Mouse (Mus musculus) thymus, adult 2 months (tissue): ENCODE data around the gene Cnr2.

Experiments
- CTCF ChIP-seq: fragments of 200-500 bp; IDR thresholded peaks from 2 replicates; pipeline ENCODE4 v1.5.1; 2012; ENCODE audit warnings: mild to moderate bottlenecking, control low read depth, low read length, moderate library complexity, borderline replicate concordance; ENCODE audit not compliant: control insufficient read depth, poor library complexity, insufficient read depth; ENCODE audit errors: extremely low read depth
- POLR2A ChIP-seq: fragments of 200-500 bp; IDR thresholded peaks from 2 replicates; pipeline ENCODE4 v1.6.1; 2012; ENCODE audit warnings: mild to moderate bottlenecking, low read length, control low read depth, moderate library complexity; ENCODE audit not compliant: control insufficient read depth, poor library complexity, insufficient read depth; ENCODE audit errors: extremely low read depth

GRCm38 (mm10) chr4:135900008-135900407 is 4.8 kb downstream of the Cnr2 start:
- TF ChIP-seq POLR2A (no peak), CTCF (no peak)
